Mouse (Mus musculus): Measurements from ENCODE around the gene Olfr202.
"Not testable (repeated sequence)": the region's sequence is repeated elsewhere in the genome, so short reads cannot be mapped to it uniquely, and the experiment has no call there.

The Olfr202 gene

DNA sequence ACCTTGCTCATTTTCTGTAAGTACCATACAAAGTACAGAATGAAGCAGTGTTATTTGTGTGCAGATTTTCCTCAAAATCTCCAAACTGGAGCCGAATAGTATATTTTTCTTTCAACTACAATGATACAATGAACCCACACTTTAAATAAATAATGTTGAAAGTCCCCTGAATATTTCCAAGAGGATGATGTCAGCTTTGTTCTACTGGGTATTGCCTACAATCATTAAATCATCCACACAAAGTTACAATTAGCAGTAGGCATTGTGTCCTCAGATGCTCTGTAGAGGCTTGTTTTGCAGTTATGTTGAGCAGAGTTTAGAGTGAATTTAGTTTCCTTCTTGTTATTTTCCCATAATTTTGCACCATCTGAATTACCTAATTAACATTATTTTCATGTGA is at the start of gene Olfr202:
Olfr202 (minus strand) TSS at position 101 of the 400 bp plus-strand sequence.
- no peak for DNase-seq (ENCODE audit: low spot score)

DNA sequence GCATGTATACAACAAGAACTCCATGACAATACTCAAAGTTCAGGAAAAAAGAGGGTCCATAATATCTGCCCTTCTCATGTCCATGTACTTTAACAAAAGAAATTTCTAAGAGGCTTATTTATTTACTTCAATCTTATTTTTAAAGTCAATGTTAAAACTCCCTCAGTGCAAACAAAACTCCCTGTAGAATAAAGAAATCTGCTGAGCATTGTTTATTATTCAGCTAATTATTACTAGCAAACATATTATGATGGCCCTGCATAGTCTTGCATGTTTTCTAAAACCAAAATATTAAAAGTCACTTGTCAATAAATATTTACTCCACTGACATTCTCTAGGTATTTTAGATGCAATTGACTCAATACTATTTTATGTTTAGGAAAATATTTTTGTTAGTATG is 44.4 kb upstream of the Olfr202 start, which contains the start of gene Olfr205:
Olfr205 (minus strand) TSS at position 101 of the 400 bp plus-strand sequence.
- DNase-seq (ENCODE audit: low spot score), result no peak

DNA sequence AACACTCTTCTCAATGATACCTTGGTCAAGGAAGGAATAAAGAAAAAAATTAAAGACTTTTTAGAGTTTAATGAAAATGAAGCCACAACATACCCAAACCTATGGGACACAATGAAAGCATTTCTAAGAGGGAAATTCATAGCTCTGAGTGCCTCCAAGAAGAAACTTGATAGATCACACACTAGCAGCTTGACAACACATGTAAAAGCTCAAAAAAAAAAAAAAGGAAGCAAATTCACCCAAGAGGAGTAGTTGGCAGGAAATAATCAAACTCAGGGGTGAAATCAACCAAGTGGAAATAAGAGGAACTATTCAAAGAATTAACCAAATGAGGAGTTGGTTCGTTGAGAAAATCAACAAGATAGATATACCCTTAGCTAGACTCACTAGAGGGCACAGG is 36.7 kb upstream of the Olfr202 start:
- DNase-seq (ENCODE audit: low spot score), result not testable (repeated sequence)

DNA sequence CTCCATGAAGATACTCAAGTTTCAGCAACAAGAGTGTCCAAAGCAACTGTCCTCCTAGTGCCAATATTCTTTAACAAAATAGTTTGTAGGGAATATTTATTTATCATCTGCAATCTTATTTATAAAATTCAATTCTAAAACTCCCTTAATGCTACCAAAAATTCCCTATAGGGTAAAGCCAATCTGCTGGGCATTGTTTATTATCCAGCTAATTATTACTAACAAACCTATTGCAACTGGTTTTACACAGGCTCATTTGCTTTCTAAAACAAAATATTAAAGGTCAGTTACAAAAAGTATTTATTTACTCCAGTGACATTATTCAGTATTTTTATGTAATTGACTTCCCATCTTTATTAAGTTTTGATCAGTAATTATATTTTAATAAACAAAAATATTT is 31.6 kb upstream of the Olfr202 start, which contains the start of gene Olfr204:
Olfr204 (minus strand) TSS at position 101 of the 400 bp plus-strand sequence.
- no peak for DNase-seq (ENCODE audit: low spot score)

DNA sequence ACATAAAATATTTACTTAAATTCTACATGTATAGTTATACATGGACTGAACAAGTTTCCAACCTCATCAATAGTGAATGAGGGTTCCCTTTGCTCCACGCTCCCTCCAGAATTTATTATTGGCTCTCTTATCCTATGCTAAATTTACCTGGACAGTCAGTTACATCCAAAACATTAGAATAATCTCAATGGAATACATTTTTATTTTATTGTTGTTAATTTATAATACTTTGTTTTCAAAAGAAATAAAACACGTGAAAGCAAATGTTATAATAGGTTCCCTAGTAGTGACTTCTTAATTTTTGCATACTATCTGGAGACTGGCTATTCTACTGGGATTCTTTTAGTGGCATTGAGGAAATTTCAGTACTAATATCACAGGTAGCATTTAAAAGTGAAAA is 12.0 kb upstream of the Olfr202 start, which contains the start of gene Olfr203:
Olfr203 (plus strand) TSS at position 301 of the 400 bp plus-strand sequence.
- DNase-seq (ENCODE audit: low spot score), result no peak

DNA sequence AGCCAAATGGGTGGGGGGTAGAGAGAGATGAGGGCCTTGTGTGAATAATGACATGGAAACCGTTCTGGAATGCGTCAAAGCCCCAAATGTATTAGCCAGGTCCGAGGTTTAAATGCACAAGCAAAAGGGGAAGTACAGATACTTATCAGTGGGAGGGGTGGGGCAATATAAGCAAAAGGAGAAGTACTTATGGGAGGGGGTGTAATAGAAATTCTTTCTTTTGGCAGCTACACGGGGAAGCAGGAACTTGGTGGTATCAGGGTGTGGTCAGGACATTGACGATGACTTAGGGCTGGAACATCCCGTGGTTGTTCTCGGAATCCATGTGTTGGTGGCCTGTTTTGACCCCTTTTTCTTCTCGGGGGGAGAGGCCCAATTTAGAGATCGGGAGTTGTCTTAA is 983 bp upstream of the Olfr202 start:
- not testable (repeated sequence) for DNase-seq (ENCODE audit: low spot score)

DNA sequence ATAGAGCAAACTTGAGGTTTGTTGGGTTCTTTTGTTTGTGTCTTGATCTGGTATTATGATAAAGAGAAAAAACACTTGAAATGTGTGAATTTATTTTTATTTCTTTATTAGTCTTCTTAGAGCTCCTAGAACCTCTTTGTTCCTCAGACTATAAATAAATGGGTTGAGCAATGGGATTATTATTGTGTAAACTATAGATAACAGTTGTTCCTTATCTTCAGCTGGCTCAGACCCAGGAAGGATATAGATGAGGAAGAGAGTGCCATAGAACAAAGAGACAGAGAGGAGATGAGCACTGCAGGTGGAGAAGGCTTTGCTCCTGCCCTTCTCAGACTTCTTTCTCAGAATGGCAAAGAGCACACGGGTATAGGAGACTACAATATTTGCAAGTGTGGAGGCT is 3.1 kb downstream of the Olfr202 start:
- no peak for DNase-seq (ENCODE audit: low spot score)

DNA sequence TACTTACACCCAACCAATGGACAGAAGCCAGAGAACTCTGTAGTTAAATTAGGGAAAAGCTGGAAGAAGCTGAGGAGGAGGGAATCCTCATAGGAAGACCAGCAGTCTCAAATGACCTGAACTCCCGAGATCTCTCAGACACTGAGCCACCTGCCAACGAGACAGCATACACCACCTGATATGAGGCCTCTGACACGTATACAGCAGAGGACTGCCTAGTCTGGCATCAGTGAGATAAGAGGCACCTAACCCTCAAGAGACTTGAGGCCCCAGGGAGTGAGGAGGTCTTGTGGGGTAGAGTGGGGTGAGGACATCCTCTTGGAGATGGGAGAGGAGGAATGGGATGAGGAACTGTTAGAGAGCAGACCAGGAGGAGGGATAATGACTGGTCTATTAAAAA is 6.1 kb downstream of the Olfr202 start:
- DNase-seq (ENCODE audit: low spot score), result no peak

DNA sequence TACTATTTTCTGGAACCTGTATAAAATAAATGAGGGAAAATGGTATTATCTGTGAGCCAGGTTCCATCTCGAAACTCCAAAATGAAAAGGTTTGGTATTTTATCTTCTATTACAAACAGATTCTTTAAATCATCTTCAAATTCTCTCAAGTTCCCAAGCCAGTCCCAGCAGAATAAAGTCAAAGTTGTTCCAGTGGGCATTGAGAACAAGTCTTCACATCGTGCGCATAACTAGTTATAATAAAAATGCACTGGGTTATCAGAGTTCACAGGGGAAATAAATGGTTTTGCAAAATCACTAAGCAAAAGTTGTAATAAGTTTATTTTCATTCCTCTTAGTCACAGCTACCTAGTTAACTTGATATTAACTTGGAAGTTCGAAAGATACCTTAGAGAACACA is 14.1 kb downstream of the Olfr202 start, which contains the start of gene Olfr201:
Olfr201 (minus strand) TSS at position 101 of the 400 bp plus-strand sequence.
- not testable (repeated sequence) for DNase-seq (ENCODE audit: low spot score)

DNA sequence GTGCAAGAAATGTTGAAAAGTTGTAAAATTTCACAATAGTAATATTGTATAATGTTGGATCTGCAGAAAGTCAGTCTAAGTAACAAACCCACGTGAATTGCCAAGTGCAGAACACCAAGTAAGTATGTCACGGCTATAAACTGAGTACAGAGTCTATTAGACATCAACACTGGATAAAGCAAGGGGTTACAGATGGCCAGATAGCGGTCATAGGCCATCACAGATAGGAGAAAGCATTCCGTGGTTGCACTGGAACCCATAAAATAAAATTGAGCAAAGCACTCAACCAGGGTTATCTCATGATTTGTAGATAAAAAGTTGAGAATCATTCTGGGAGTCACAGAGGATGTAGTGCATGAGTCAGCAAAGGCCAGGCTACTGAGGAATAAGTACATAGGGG is 17.5 kb downstream of the Olfr202 start:
- not testable (repeated sequence) for DNase-seq (ENCODE audit: low spot score)

DNA sequence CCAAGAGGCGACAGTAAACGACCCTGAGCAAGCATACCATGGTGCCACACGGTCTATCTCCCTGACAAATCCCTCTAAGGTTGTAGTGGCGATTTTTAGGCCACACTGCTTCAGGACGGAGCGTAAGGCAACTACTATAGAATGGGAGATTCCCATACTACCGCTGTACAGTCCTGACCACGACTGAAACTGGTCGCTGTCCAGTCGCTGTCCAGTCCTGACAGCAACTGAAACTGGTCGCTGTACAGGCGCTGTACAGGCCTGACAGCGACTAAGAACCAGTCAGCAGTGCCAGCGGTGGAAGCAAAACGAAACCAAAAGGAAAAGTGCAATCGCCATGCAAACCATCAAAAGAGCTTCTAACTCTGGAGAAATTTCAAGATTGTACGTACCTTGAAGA is 36.9 kb downstream of the Olfr202 start:
- DNase-seq (ENCODE audit: low spot score), result no peak

Measured in layer of hippocampus, adult 11-12 months (tissue).